Mouse (Mus musculus): ENCODE results near the gene Tmem56.

The Tmem56 gene

DNA sequence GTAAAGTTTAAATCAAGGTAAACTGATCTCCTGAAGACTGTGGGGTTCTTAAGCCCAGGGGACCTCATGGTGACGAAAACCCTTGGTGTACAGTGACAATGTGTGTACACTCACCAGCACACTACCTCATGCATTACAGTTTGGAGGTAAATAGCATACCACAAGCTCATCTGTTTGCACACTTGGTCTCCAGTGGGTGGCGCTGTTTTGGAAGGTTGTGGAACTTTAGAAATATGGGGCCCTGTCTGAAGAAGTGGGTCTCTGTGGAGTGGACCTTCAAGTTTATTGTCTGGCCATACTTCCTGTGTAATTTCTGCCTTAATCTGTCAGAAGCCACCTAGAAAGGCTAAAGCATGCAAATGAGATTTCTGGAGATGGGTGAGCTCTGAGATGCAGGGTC, 121.2 kb downstream of the Tmem56 start:
- ChIA-PET POLR2A (interaction anchor here in 2 of 4 experiments (0.7 to 2.6 kb wide), 3 partner anchors 9 to 103 kb away, joined by 3 to 7 read pairs (median 4); partner anchors contain the start of gene Rwdd3 (in 2 of the 2)), CTCF (interaction anchor here (0.6 to 3.2 kb wide), 17 partner anchors 10 to 1151 kb away, joined by 3 to 24 read pairs (median 3); partner anchors contain the start of genes Alg14 (in 3 of the 4), Rwdd3 (in 3 of the 4) and Cnn3 (in 1 of the 4))

DNA sequence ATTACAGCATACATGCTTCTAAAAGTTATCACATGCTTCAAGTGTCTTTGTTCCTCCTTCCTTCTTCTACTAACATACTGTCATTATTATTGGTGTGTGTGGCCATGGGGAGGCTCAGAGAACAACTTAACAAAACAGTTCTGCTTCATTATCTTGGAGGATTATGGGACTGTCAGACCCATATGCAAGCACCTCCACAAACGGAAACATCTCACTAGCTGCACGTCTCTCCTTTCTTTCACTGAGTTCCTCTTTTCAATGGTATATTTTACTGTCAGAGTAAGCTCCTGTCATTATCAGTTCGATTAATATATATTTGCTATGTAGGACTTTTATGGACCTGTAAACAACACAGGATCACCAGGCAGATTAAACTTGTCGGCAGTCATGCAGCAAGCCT, 122.5 kb downstream of the Tmem56 start:
- CTCF ChIA-PET = interaction anchor here in 2 of 4 experiments (0.7 to 3.2 kb wide), 2 partner anchors 11 to 169 kb away, joined by 3 to 24 read pairs; partner anchors contain the start of gene Rwdd3 (in 1 of the 2)

DNA sequence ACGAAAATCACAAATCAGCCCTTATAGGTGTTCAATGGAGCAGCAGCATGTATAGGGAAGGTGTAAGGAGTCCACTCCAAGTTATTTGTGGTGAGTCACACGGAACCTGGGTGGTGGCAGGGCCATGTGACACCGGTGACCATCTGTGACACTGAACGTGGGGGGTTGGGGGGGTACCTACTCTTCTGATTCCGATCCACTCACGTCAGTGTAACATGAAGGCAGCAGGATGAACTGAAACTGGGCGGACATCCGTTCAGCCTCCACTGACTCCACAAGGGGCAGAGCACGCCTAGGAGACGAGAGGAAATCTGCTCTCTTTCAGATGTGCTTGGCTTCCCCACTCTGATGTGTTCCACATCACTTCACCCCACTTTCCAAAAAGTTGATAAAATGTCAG, 123.3 kb downstream of the Tmem56 start:
- POLR2A ChIA-PET = no interaction called here
- CTCF ChIA-PET = interaction anchor here in 1 of 4 experiments (3.2 kb wide), 1 partner anchor 12 kb away, joined by 24 read pairs; the partner anchor contains the start of gene Rwdd3

More for the DNA sequence above, 122.5 kb downstream of the Tmem56 start:
- POLR2A ChIA-PET = interaction anchor here in 1 of 4 experiments (1.7 kb wide), 1 partner anchor 11 kb away, joined by 4 read pairs; the partner anchor contains the start of gene Rwdd3

DNA sequence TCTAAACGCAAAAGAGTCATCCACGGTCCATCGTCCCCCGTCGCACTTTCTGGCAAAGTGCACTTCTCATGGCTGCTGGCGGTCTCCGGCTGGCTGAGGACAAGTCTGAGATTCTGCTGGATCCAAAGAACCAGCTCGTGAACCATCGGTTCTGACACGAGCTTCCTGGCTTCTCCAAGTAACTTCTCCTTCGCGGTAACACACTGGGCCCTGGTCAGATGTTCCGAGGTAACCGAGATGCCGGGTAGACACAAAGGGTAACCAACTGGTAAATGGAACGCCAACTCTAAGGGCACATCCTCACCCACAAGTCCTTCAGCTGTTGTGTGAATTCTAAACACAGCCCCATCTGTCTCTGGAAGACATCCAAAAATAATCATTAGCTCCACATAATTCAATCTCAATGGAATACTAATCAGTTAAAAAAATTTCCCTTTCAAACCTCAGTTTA, 124.0 kb downstream of the Tmem56 start:
- CTCF ChIA-PET = interaction anchor here in 1 of 4 experiments (1.4 kb wide), 1 partner anchor 13 kb away, joined by 4 read pairs; the partner anchor contains the start of gene Rwdd3
- POLR2A ChIA-PET = interaction anchor here in 1 of 4 experiments (0.7 kb wide), 1 partner anchor 13 kb away, joined by 3 read pairs; the partner anchor contains the start of gene Rwdd3

DNA sequence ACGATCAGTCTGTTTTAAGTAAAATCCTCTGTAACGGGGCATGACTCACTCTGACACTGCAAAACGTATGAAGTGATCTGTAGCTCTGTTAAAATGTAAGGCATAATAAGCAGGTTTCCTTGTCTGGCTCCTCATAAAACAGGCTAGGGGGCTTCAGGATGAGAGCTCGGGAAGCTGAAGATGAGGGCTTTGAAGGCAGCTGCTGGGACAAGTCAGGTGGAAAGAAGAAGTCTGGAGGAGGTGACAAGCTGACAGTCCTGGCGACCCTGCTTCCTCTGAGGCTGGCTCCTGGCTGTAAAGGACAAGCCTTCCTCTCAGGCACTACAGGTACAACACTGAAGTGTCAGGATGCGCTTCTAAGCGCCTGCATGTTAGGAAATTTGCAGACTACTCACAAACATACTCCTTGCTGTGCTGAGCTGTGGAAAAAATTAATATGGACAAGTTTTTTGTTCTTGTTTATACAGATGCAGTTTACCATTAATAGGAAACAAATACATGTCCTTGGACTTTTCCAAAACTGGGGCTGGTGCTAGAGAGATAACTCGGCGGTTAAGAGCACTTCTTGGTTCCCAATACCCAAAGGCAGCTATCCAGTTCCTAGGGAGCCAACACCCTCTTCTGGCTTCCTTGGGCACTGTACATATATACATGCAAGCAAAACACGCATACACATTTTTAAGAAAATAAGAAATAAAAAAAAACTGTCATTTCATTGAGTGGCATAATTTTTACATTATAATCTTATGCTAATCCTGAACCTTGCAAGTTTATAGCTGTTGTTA, 125.2 kb downstream of the Tmem56 start:
- ChIA-PET CTCF (interaction anchor here (0.6 to 1.4 kb wide), 7 partner anchors 9 to 156 kb away, joined by 3 to 10 read pairs (median 4); partner anchors contain the start of gene Rwdd3 (in 3 of the 4)), POLR2A (interaction anchor here in 2 of 4 experiments (0.9 to 1.5 kb wide), 2 partner anchors 12 to 14 kb away, joined by 4 read pairs; no protein-coding TSS in a partner anchor)

DNA sequence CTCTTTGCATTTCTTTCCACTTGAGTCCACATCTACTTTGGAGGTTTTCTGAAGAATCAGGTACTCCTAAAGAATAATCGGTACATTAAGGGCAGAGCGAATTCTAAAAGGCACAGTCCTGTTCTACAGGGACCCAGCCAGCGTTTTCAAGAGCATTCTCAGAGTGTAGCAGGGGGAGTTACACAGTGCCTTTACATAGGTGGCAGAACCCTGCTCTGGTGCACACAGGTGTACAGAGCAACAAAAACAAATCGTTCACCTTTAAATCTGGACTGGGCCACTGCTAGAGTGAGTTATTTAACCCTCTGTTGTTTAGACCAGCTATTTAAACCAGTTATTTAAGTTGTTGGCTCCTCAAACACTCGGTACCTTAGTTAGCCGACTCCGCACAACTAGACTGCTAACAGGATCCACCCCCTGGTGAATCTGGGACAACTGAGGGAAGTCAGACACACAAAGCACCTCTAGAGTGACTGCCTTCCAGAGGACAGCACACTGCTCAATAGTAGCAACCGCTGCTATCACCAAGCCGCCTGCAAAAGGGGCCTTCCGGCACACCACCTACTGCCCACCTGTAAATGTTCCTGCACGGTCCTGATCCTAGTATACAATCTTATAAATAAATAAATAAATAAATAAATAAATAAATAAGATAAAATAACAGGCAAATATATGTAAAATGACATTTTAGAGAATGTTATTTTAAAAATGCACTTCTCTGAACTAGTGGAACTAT, 126.3 kb downstream of the Tmem56 start:
- ChIA-PET CTCF (interaction anchor here in 2 of 4 experiments (1.1 to 1.4 kb wide), 3 partner anchors 10 to 15 kb away, joined by 3 to 4 read pairs (median 3); partner anchors contain the start of gene Rwdd3 (in 2 of the 2)), POLR2A (interaction anchor here (0.6 to 1.5 kb wide), 5 partner anchors 13 to 548 kb away, joined by 3 to 4 read pairs (median 3); partner anchors contain the start of gene Rwdd3 (in 1 of the 4))

DNA sequence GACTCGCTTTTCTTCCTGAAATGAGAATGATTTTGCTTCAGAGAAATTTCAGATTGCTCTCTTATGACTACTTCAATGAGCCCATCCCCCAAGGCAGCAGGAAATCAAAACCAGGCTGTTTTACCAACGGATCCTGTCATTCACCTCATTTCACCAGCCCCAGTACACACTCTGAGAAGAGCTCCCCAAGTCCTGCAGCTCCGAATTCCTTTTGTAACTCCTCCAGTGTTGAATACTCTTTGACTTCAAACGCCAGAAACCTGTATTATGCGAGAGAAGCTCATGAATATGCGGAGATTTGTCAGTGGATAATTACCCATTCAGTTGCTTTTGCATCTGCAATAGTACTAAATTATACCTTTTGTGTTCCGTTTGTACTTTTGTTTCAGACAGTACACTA, 126.9 kb downstream of the Tmem56 start:
- POLR2A ChIA-PET = interaction anchor here (0.6 to 1.1 kb wide), 5 partner anchors 16 to 549 kb away, joined by 3 to 6 read pairs (median 3); partner anchors contain the start of genes Rwdd3 (in 1 of the 4) and Slc44a3 (in 1 of the 4)
- CTCF ChIA-PET = interaction anchor here in 1 of 4 experiments (1.4 kb wide), 1 partner anchor 15 kb away, joined by 3 read pairs; the partner anchor contains the start of gene Rwdd3

All from embryonic stem cell, embryonic (primary cell).